Mouse (Mus musculus) thymus, postnatal 25 days (tissue): Measurements from ENCODE around the gene Enox1.
A peak's percentile ranks its signal among the peaks of the same experiment; 100 is the strongest.

ENCODE experiments used
- DNase-seq: peaks from one replicate; pipeline ENCODE4 v3.0.0; 2022

Enox1 gene

DNA sequence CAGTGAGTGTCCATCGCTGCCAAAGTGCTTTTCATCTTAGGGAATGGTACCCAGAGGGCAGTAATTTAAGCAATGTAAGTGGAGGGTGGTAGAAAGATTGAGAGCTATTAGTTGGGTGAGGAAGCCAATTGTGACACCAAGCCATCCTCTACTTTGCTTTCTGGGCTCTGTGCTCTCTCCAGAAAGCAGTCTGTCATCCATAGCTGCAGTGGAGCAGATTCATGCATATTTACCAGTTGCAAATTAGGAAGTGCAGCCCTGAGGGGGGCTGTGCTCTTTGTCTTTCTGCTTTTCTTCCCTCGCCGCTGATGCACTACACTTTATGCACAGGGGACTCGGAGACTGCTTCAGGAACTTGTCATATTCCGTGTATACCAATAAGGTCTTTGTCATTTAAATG, 221.3 kb downstream of the Enox1 start:
- no peak for DNase-seq

DNA sequence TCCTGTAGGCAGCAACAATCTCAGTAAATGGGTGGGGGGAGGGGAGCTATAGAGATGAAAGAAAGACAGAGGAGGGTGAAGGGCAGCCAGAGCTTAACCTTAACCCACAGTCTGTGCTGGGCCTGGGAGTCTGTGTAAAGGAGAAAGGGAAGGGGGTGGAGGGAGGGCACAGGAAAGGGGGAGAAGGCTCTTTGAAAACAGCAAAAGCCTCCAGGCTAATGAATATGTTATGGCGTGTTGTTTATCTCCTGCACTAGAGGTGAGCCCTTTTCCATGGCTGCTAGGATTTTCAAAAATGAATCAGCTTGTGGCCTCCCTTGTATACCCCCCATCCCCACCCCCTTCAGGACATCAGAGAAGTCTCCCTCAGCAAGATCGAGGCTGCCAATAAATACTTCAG, 225.0 kb downstream of the Enox1 start:
- no peak for DNase-seq

DNA sequence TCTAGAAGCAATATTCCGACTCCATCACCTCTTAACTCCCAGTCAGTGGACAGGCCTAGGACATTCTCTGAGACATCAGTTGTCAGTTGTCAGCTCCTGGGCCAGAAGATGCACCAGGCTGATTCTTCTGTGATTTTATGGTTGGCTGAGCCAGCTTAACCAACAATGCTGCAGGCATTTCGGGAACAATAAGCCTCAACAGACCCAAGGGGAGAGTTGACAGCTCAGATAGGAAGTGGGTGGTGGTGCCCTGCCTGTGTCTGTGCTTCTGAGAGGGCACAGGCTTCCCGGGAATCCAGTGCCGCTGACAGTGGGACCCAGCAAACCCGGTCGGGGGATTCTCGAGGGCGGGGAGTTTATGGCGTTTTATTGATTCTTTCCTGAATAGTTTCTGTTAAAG, 229.1 kb downstream of the Enox1 start:
- no peak for DNase-seq

DNA sequence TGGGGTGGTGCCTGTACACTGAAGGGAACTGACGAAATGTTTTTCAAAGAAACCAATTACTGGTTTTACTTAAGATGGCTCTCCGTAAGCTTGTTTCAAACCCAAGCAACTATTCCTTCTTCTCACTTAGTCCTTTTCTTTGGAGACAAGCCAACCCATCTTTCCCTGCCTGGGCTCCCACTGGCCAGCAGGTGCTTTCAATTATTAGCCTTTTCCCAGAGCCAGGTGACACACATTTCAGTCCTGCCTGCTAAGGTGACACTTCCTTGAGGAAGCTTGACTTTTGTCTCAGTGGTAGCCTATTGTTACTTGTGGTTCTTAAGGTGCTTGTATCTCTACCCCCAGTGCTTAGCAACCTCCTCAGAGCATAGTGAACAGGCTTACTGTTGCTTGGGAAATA, 231.3 kb downstream of the Enox1 start:
- no peak for DNase-seq

DNA sequence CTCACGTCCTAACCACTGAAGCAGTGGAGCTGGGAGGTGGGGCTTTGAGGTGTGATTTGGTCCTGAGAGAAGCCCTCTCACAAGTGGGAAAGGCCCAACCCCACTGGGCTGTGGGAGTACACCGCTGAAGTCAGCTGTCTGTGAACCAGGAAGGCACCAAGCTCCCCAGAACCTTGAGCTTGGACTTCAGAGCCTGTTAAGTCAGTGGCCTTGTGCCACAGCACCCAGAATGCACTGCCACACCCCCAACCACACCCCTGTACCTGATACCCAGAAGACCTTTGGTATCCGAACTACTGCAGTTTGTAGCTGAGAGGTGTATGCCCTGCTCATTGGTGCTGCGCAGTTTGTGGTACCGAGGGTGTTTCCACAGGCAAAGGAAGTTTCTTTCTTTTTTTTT, 232.7 kb downstream of the Enox1 start:
- no peak for DNase-seq

DNA sequence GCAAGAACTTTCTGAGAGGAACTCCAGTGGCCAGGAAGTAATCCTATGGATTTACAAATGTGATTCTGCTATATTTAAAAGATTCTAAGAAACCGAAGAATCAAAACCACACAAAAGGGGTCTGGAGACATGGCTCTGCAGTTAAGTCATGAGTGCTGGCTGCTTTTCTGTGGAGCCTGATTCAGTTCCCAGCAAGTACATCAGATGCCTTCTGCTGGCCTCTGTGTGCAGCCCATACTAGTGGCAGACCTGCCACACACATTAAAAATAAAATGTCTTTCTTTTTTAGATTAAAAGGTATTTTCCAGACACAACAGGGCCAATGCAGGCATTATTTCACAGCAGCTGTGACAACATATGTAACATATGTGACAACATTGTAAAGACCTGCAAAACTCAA, 235.9 kb downstream of the Enox1 start:
- DNase-seq = no peak

DNA sequence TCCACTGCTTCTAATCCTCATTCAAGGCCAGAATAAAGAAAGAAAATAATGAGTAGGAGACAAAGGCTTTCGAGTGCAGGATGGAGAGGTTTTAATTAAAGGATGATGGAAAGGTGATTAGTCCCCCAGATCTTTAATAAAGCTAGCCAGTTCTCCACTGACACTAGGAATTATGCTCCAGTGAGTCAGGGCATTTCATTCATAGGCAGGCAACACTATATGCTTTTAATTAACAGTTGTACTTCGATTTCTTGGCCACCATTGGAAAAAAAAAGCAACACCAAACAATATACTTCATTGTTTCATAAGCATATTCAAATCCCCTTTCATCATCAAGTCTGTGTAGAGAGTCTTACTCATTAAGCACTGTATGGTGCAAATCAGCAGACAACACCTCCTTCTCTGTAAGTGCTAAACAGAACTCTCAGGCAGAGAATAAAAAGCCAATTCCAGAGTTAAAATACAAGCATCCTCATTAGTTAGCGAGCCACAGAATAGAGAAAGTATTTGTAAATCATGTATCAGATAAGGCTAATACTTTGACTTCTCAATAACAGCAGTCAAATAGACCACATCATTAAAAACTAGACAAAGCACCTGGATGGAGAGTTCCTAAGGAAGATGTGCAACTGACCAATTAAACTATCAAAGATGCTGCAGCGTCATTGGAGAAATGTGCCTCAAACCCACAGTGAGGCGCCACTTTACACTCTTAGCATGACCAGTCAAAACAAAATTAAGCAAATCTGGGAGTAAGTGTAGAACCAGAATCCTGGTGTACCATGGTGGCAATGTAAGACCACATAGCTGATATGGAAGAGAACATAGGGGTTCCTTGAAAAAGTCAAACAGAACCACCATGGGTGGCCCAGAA, 249.9 kb downstream of the Enox1 start:
- DNase-seq = no peak

DNA sequence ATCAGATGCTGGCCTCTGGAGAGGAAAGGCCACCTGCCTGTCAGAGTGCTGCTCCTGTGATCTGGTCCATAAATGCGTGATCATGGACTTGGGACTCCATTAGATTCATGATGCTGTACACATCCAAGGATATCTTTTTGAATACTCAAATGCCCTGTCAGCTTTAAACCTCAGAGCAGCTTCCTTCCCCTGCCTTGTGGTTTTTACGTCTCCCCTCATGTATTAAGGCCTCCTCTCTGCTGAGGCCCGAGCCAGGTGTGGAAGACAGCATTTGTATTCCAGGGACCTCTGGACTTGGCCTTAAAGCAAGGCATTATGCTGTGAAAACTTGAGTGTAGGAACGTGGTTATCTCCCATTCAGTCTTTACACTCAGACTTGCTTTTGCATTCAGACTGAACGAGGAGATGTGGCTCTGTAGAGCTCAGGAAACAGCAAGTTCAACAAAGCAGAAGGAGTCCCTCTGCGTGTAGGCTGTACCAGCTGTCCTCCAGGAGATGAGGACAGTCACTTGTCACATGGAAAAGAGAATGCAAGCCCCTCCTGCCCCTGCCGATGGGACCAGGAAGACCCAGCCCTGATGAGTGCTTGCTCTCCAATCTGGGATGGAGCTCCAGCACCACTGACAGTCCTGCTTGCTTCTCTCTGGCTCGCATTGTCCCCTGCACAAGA, 252.8 kb downstream of the Enox1 start:
- peak; percentile 18 for DNase-seq

DNA sequence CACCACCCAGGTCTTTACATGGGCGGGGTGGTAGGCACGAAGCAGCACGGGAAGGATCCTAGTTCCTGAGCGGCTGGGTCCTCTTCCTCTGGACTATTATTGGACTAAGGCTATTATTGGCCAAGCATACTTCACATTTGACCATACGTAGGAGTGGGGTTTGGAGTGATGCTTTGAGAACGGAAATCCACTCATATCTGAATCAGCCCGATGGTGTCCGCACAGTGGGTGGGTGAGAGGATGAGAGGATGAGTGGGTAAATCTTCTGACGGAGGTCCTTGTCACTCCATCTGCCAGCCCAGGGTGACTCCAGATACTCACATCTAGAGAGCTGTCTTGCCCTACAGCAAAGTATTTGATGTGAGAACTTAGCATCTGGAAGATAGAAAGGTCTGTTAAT, 253.8 kb downstream of the Enox1 start:
- no peak for DNase-seq

DNA sequence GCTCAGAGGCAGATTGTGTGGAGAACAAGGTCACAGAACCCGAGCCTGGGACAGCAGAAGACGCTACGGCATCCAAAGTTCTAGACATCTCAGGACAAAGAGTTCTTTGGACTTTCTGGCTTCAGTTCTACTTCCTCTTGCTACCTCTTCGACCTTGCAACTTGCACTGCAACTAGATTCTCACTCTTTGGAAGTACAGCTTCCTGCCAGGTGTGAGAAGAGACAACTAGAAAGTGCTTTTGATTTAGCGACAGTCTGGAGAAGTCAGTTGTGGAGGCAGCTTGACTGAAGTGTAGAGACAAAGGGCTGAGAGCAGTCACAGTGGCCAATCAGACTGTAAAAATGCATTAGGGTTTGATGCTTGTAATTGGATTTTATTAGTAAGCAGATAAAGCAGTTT, 256.5 kb downstream of the Enox1 start:
- DNase-seq = peak; percentile 51

DNA sequence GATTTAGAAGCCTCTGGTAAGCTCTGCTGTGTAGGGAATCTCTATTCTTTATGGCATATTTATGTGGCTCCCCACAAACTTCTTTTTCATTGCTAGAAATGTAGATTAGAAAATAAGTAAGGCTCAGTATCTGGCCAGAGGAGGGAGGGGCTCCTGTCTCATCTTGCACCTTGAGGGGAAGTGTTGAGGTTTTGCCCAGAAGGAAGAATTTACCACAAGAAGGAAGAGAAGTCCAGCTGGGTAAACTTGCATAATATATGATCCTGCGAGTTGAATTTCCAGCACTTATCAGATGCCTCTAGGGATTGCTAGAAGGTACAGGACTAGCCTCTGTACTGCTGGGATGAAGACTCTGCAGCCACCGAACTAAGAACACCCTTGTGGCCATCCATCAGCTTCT, 259.8 kb downstream of the Enox1 start:
- DNase-seq = no peak

DNA sequence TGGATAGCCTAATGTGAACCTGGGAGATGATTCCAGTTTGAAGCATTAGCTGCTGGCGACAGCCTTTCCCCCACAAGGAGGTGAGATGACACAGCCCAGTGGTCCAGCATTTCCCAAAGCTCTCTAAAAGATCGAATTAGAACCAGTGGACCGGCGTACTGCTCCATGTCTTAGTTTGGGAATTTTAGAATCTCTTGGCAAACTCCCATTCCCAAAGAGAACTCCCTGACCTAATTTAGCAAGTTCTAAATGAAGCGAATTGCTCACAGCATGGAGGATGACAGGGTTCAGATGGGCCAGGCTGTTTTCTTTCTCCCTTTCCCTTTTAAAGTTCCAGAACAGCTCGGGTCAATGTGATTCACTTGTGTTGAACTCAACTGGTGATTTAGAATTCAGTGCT, 264.5 kb downstream of the Enox1 start:
- no peak for DNase-seq

DNA sequence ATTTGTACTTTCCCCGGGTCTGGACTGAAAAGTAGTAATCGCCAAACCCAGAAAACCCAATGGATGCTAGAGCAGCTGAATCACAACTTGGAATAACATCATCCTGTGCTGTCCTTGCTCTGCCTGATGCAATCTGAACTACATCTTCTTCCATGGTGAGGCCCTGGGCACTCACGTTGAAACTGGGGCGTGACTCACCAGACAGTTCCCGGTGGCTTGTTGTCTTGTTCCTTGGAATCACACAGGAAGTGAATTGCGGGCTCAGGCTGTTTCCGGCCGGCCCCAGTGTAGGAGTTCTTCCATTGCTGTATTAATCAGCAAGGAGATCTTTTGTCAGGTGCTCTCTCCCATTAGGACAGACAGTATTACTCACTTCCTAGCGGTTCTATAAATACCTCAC, 266.6 kb downstream of the Enox1 start:
- no peak for DNase-seq

DNA sequence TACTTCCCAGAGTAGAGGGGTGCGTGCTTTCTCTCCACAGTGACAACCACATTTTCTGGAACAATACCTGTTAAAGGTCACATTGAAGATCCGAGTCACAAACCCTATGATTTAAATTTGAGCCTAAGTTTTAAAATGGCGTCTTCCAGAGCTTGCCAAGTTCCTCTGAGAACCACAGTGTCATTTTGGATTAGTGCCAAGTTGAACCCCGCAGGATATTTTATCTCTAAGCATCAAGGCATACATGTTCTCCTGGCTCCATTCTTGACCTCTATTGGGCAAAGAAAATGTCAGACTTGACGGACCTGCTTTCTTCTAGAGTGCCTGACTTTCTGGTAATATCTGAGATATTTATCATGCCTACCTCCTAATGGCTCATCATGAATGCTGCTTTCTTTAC, 282.9 kb downstream of the Enox1 start:
- no peak for DNase-seq

DNA sequence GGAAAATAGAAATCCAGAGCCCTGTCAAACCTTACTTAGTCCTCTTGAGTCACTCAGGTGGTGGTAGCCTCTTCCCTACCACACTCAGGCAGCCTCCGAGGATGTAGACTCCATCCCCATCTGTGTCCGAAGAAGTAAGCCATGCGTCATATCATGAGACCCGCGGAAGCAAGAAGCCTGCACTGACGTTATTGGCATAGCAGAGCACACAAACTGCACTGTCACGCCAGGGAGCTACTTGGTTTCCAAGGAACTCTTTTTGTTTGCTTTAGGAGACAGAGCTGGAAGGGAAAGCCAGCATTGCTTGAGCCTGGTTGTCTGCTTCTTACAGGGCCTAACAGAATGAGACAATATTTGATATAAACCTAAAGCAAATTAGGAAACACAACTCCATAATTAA, 284.2 kb downstream of the Enox1 start:
- DNase-seq = no peak

DNA sequence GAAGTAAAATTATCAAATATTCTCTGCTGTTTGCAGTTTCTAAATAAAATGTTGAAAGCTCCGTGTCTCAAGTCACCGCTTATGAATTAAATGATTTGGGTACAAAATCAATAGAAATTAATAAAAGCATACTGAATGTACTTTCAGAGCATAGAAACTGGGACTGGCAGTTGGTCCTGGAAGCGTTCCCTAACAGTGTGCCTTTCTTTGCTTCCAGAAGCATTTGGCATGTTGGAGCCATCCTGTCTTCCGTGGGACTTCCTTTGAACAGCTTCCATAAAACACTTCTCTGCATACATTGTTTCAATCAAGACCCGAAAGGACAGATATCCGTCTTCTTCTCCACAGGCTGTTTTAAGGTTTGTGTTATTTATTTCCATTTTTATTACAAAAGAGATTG, 285.0 kb downstream of the Enox1 start:
- DNase-seq = no peak

DNA sequence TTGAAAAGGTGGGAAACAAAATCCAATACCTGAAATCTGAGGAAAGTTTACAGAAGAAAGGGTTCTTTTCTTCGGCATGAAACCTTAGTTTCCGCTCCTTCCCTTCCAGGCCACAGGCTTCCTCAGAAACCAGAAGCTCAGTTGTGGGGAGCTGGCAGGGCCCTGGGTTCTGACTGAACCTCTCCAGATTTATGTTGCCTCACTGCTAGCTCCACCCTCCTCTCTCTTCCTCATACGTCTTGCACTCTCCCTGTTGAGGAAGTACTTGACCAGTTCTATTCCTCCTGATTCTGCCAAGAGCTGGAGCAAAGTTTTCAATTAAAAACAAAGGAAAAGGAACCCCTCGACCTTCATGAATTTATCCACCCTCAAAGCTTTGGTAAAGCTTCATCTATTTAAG, 291.4 kb downstream of the Enox1 start:
- no peak for DNase-seq

DNA sequence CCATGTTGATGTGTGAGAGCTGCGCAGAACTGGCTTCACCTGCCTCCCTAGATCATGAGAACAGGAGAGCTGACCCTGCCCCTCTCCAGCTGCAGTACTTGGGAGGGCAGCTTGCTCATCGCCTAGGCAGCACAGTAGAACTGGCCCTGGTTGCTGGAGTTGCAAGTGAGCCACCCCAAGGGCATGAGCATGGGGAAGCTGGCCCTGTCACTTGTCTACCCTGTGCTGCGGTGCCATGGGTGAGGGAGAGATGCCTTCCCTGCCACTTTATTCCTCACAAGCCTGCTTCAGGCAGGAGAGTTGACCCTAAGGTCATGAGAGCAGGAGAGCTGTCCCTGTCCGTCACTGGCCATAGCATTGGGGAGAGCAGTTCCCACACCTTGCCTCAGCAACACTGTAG, 295.4 kb downstream of the Enox1 start:
- no peak for DNase-seq

DNA sequence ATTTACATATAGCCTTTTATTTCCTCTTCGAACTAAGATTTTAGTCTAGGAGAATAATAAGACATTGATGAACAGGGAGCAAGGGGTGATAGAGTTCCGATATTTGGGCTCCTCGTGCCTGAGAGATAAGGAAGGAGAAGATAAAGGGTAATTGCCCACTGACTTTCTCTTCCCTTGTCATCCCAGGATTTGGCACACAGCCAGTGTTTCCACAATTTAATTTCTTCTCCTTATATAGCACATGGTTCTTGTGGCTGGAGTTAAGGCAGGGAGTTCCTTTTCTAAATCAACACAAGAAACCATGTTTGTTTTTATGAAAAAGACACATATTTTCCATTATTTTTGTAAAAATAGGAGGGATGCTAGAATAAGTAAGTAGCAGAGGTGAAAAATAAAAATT, 299.5 kb downstream of the Enox1 start:
- no peak for DNase-seq

DNA sequence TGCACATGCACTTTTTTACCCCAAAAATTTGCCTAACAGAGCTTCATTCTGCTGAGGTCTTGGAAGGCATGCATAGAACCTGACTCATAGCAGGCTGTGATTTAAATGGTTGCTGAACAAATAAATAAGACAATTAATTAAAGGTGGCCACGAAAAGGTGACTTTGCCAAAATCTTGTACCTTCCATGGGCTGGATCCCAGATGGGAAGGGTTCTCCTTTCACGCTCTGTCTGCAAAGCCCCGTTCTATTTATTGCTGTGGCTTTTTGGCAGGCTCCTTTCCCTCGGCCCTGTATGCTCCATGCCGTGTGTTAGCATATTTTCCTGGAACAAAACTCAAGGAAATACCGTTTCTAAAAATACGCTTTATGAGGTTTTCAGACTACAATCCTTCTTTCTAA, 300.3 kb downstream of the Enox1 start:
- DNase-seq = no peak

DNA sequence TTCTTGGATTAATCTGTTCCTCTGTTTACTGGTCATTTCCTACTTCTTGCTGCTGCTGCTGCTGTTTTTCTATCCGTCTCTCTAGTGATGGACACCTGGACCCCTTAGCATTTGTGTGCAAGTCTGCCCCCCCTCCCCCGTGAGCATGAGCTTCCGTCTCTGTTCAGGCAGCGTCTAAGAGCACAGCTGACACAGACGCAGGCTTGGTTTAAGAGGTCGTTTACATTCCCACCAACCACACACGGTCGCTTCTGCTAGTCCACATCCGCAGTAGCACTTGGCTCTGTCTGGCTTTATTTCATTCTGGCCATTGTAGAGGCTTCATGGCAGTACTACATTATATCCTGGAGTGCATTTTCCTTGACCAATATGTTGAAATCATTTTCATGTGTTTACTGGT, 301.7 kb downstream of the Enox1 start:
- DNase-seq = peak; percentile 5

DNA sequence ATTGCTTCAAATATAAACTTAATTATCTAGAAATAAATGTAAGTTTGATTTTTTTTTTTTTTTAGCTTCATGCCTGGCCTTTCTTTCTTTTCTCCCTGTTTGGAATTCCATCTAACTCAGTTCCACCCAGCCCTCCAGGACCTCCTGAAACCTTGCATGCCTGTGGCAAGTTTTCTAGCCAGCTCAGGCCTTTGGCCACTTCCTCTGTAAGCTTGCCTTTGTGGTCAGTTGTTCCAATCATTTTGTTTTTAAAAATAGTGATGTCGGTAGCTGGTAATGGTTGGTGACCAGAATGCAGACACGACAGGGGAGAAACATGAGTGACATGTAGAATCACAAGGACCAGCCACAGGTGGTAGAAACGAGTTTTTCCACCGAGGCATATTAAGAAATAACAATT, 307.4 kb downstream of the Enox1 start:
- no peak for DNase-seq

DNA sequence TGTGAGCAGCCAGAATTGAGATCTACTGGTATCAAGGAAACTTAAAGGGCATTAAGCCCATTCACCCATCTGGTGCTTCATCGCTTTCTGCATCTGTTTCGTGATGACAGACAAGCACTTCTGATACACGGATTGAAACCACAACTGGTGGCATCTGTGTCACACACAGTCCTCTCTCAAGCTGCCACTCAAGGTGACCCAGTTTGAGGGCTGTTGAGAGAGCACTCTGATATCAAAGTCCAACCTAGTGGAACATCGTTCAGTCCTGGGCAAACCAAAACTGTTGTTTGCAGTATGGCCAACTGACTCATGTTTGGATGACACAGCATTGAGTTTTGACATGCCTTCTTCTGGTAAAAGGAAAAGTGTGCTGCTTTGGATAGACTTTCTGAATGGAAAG, 308.2 kb downstream of the Enox1 start:
- DNase-seq = no peak

DNA sequence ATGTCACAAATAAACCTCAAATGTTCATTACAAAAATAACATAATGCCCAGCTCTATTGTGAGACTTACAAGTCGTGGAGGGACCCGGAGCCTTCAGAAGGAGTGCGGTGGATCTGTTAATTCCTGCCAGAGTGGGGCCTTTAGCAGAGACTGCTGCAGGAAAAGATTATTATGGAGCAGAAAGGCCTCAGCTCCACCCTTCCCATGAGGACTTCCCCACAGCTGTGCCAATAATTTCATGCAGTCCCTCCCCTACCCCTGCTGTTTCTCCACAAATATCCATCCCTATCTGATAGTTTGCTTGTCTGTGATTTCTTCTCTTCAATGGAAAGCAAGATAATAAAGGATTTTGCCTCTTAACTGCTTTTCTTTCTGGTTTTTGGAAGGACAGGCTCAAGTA, 314.0 kb downstream of the Enox1 start:
- no peak for DNase-seq

DNA sequence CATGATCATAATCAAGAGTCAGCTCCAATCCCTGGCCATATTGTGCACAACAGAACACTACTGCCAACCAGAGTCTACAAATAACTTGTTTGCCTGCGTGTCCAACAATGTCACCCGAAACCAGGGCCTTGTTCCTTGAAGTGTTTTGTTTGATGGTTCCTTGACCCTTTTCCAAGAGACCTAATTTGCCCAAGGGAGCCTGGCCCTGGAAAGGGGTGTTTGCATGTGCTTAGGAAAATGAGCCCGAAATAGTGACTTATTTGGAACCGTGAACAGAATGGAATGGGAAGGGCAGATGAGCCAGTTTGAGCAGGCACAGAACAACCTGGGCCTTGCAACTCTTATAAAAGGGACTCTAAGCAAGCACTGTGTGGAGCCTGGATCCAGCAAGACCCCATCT, 316.9 kb downstream of the Enox1 start:
- DNase-seq = no peak
